Mouse (Mus musculus): ENCODE data around the gene Samd15.
"Not testable (repeated sequence)": the region's sequence is repeated elsewhere in the genome, so short reads cannot be mapped to it uniquely, and the experiment has no call there.

Samd15 gene

DNA sequence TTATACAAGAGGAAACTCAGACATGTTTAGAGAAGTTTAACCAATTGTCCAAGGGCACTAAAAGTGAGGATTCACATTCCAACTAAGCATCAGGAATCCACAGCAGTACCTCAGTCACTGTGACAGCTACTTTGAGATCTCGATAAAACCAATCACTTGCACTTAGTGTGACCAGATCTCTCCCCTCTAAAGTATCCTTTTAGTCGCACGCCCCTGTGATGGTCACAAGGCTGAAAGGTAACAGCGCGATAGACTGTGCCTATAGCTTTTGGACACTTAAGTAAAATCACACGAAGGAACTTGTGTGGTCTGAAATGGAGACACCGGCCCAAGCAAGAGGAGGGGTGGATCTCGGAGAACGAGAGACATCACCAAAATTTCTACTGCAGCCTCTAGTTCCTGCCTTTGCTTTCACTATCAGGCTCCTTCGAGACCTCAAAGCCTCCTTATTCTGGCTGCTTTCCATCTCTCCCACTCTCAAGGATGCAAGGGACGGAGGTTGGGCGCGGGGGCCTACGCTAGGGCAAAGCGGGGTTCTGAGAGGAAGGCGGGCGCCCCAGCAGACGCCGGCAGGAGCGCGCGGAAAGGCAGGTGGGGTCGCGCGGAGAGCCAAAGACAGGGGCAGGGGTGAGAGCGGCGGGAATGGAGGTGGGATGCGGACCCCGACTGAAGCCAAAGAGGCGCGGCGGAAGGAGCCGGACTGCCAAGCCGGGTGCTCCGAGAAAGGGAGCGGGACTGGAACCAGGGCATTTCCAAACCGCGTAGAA is at the start of gene Samd15:
Gene Samd15 (plus strand): TSS at position 518 of the 767 bp plus-strand sequence.
- no peak for DNase-seq (ENCODE audit: low read depth, low spot score)

GRCm38 (mm10) chr12:87154448-87154847 is 45.1 kb upstream of the Samd15 start:
- not testable (repeated sequence) for DNase-seq (ENCODE audit: low read depth, low spot score)

GRCm38 (mm10) chr12:87157361-87157760 is 42.2 kb upstream of the Samd15 start:
- DNase-seq (ENCODE audit: low read depth, low spot score), result no peak

DNA sequence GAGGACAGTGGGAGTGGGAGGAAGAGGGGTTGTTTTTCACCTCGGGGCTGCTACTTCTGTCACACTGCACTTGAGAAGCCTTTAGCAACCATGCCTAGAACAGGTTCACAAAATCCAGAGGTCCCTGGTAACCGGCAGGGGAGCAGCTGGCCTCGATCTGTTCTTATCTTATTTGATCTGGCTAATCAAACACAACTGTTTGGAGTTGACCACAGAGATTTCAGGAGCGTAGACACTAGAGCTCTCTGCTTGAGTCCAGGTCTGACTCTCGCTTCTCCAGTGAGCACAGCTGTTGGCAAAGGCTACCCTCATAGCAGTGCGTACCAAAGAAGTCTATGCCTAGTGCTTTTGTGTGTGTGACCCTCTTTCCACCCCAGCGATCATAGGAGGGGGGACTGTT is 41.4 kb upstream of the Samd15 start:
- DNase-seq (ENCODE audit: low read depth, low spot score), result no peak

DNA sequence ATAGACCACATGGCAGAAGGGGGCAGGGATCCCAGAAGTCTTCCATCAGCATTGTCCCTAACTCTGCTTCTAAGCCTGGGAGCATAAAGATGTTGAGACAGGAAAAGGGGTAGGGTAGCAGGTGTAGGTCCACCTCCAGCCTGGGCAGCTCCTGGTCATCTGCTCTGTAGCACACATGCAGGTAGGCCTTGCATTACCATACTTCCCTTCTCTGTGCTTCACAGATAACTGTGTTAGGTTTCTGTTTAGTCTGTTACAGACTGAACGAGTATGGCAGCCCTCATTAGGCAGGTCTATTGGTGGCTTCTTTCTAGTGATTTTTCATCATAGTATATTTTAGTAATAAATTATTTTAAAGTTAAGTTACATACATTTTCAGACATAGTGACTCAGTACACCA is 39.2 kb upstream of the Samd15 start:
- DNase-seq (ENCODE audit: low read depth, low spot score), result no peak

DNA sequence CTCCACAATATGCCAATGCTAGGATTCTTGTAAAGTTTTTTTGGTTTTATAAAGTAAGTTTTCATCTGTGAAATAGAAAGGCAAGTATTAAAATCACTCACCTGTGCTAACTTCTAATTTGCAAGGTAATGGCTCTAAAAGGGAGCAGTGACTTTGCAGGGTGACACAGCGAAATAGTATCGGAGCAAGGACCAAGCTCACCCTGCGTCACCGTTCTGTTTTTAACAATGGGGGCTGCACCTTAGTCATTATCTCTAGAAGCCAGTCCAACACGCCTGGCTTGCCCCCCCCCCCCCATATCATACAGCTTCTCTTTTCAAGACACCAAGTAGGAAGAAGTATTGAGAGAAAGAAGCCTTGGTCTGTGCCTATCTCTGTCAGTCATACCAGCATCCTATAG is 38.7 kb upstream of the Samd15 start:
- no peak for DNase-seq (ENCODE audit: low read depth, low spot score)

- DNase-seq (ENCODE audit: low read depth, low spot score), result no peak
Measured at GRCm38 (mm10) chr12:87175194-87175946, 24.2 kb upstream of the Samd15 start.

DNA sequence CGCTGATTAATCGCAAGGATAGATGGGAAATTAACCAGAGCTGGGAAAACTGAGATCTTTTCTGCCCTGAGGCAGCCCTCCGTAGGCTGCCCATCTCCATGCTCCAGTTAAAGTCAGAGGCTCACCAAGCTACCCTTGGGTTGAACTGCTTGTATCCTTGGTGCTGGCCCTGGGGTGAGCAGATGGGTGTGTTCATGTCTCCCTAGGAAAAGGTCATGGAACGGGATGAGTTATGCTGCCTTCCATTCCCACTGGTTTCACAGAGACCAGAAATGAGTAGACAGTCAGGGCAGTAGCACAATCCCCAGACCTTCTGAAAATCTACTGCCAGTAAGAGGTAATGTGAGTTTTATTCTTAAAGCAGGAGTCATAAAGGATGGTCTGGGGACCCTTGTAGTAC is 21.9 kb upstream of the Samd15 start:
- DNase-seq (ENCODE audit: low read depth, low spot score), result no peak

- no peak for DNase-seq (ENCODE audit: low read depth, low spot score)
Measured at GRCm38 (mm10) chr12:87193008-87193407, 6.5 kb upstream of the Samd15 start.

DNA sequence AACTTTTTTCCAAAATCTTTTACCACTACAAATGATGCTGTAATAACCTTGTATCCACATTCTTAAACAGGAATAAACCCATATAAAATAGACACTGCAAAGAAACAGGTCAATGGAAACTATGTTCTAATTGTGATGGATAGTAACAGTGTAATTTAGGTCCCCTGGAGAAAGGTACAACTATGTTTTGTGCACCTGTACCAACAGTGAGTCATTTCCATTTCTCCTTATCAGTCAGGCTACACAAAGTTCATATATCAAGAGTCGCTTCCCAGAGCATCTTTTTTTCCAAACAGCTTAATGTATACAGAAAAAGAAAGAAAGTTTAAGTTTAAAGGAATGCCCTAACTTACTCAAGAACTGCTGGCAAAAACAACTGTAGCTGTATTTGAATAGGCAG is 4.5 kb upstream of the Samd15 start:
- no peak for DNase-seq (ENCODE audit: low read depth, low spot score)

- no peak for DNase-seq (ENCODE audit: low read depth, low spot score)
Measured at GRCm38 (mm10) chr12:87196310-87196709, 3.2 kb upstream of the Samd15 start.

GRCm38 (mm10) chr12:87198792-87199191 is 731 bp upstream of the Samd15 start:
- DNase-seq (ENCODE audit: low read depth, low spot score), result no peak

- peak; percentile 47 for DNase-seq (ENCODE audit: low read depth, low spot score)
Measured at GRCm38 (mm10) chr12:87199973-87200586, 557 bp downstream of the Samd15 start, which contains the start of gene Tmed8. Gene Tmed8, minus strand, starts transcription at chr12:87200454.

DNA sequence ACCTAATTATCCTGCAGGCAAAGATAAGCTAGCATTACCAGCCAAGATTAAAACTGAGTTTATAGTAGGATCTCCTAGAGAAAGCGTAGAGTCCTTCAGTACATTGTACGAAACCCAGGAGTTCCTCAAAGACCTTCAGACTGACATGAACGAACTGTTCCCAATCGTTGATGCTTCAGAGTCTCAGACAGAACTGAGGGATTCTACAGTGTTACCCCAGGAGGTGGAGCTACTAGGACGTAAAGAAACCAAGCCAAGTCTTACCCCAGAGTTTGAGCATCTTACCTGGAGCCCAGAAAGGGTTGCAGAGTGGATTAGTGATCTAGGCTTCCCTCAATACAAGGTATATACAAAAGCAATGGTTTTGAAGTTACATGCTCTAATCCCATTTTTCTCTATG is 2.2 kb downstream of the Samd15 start:
- DNase-seq (ENCODE audit: low read depth, low spot score), result no peak

DNA sequence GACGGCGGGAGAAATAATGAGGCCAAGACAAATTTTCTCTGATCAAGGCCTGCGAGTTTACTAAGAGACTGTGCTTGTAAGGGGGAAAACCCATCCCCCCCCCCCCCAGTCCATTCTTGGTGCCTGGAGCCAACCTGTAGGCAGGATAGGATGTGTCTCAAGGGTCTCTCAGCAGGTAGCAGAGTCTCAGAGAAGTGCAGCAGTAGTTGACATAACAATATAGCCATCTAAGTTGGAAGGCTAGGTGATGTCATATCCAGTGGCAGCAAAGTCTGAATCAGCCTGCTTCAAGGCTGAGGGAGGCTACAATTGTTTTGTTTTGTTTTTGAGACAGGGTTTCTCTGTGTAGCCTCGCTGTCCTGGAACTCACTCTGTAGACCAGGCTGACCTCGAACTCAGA is 6.3 kb downstream of the Samd15 start:
- DNase-seq (ENCODE audit: low read depth, low spot score), result not testable (repeated sequence)

GRCm38 (mm10) chr12:87212844-87213606 is 13.5 kb downstream of the Samd15 start:
- DNase-seq (ENCODE audit: low read depth, low spot score), result no peak

- no peak for DNase-seq (ENCODE audit: low read depth, low spot score)
Measured at GRCm38 (mm10) chr12:87216053-87216452, 16.5 kb downstream of the Samd15 start.

DNA sequence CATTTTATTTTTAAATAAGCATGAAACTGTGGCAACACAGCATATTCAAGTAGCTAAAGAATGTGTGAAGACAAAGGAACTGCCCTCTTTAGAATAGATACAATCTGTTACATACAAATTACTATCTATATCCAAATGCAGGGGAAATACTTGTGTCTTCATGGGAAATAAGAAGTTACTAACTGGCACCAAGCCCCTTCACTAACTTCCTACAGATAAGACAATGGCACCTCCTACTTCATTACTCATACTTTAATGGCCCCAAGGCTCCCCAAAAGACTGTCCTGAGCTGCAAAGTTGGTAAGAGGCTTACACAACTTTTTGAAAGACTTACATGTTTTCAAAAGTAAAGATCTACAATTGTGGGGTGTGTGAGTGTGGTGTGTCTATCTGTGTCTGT is 18.1 kb downstream of the Samd15 start:
- no peak for DNase-seq (ENCODE audit: low read depth, low spot score)

DNA sequence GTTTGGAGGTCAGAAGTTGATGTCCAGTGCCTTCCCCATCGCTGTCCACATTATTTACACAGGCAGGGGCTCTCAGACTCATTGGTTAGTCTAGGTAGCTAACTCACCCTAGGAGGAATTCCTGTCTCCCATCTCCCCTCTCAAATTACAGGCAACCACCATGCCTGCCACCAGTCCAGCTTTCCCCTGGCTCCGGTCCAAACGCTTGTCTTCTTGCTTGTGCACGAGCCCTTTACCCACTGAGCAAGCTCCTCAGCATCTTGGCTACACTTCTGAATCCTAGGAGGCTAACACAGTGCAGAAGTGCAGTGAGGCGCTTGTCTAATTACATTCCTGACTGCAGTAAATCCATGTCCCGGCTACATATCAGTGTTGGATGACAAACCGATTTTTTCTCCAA is 19.8 kb downstream of the Samd15 start:
- DNase-seq (ENCODE audit: low read depth, low spot score), result no peak

GRCm38 (mm10) chr12:87224950-87225349 is 25.4 kb downstream of the Samd15 start:
- no peak for DNase-seq (ENCODE audit: low read depth, low spot score)

DNA sequence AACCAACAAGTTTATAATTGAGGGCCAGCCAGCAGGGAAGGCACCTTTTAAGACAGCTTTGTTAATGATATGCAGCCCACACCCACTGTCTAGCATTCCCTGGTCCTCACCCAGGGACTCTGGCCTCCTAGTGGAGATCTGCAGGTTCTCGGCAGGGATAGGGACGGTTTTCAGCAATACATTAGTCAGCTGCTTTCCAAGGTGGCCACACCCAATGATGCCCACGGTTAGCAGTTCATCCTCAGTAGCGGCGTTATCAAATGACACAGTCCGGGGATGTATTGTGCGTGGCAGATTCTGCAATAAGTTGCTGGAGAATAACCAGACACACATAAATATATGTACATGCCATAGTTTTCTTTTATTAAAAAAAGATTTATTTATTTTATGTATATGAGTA is 27.3 kb downstream of the Samd15 start:
- no peak for DNase-seq (ENCODE audit: low read depth, low spot score)

DNA sequence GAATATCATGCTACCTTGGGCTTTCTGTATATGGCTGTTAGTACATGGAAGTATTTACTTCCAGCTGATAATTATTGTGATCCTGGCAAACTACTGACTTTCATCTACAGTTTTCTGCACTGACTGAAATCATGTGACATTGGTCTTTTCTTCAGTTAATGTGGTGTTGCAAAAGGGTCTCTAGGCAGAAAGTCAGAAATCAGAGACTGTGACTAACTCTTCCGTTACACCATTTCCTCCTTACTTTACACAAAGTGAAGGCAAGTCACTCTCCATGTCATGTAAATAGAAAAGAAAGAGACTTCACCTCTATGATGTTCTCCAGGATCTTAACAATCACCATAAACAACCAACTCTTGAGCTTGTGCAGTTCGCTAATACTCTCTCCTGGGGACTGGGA is 30.1 kb downstream of the Samd15 start:
- no peak for DNase-seq (ENCODE audit: low read depth, low spot score)

Data from retina, adult 2 months (tissue).